Mouse (Mus musculus) stomach, embryonic 16.5 days (tissue): ENCODE results near the gene Enpp1. TPM values are rescaled to one million over a fixed set of nuclear protein-coding genes. Genes with fewer than 3 reads are reported as not detected.

ENCODE experiments used
- ATAC-seq: fragments of 200-750 bp; cut with Nextera tagmentation; 2 replicates; pipeline ENCODE4 v1.8.0; 2017; ENCODE audit warnings: moderate number of reproducible peaks, moderate TSS enrichment; ENCODE audit not compliant: insufficient read depth, low FRiP score
- H3K27ac ChIP-seq: fragments of 300-500 bp; sonication (generic); 2 replicates; pipeline ENCODE4 v1.5.1; 2014; ENCODE audit warnings: low read length
- H3K27me3 ChIP-seq: fragments of 300-500 bp; sonication (generic); 2 replicates; pipeline ENCODE4 v1.6.1; 2014; ENCODE audit warnings: low read length, control low read depth, mixed read lengths; ENCODE audit not compliant: control insufficient read depth, insufficient read depth
- H3K36me3 ChIP-seq: fragments of 300-500 bp; sonication (generic); 2 replicates; pipeline ENCODE4 v1.6.1; 2014; ENCODE audit warnings: low read length; ENCODE audit not compliant: control insufficient read depth, insufficient read depth
- H3K4me1 ChIP-seq: fragments of 300-500 bp; sonication (generic); 2 replicates; pipeline ENCODE4 v1.6.1; 2014; ENCODE audit warnings: low read length, control low read depth, mixed read lengths; ENCODE audit not compliant: control insufficient read depth, insufficient read depth
- H3K4me2 ChIP-seq: fragments of 300-500 bp; sonication (generic); 2 replicates; pipeline ENCODE4 v1.6.1; 2014; ENCODE audit warnings: low read depth, low read length, mixed read lengths
- H3K4me3 ChIP-seq: fragments of 300-500 bp; sonication (generic); replicated peaks from 2 replicates; pipeline ENCODE4 v1.5.1; 2014; ENCODE audit warnings: mild to moderate bottlenecking, low read length
- H3K9ac ChIP-seq: fragments of 300-500 bp; sonication (generic); 2 replicates; pipeline ENCODE4 v1.6.1; 2014; ENCODE audit warnings: low read length
- H3K9me3 ChIP-seq: fragments of 300-500 bp; sonication (generic); replicated peaks from 2 replicates; pipeline ENCODE4 v1.6.1; 2016; ENCODE audit warnings: low read length, control low read depth; ENCODE audit not compliant: control insufficient read depth
- WGBS: fragments of 180-500 bp; shearing (Covaris S2); extraction: QIAGEN DNeasy Blood & Tissue Kit; methylation state at CpG from one replicate; pipeline ENCODE4 v1.1.7; 2014; 5-methylcytosine and 5-hydroxymethylcytosine counted together
- polyA plus RNA-seq: library from polyadenylated mRNA; unstranded; fragments of >200 nt; fragmentation: Nextera tagmentation; extraction: Ambion mirVana; gene quantifications from 2 replicates; pipeline ENCODE4 v1.2.1, GENCODE M21; 2015

Enpp1 gene
- polyA plus RNA-seq, 1 experiment from 2014 or later: 7.1 TPM

GRCm38 (mm10) chr10:24739171-24739570 is 27.2 kb upstream of the Enpp1 start:
- peaks cover 4% of the 10 kb centered on the region for H3K4me1 ChIP-seq
- H3K9me3 ChIP-seq: no peaks in the 10 kb centered on the region
- H3K4me3 ChIP-seq: no peak overlapping the region
- no peak overlapping the region for H3K9ac ChIP-seq
- no peaks in the 10 kb centered on the region for H3K36me3 ChIP-seq
- H3K4me2 ChIP-seq: no peak overlapping the region
- H3K27me3 ChIP-seq: no peaks in the 10 kb centered on the region
- WGBS: 72% methylated on average over 2 of the region's 2 CpGs
- H3K27ac ChIP-seq: no peak overlapping the region
- ATAC-seq: no peak

- Histone ChIP-seq H3K9me3 (no peaks in the 10 kb centered on the region), H3K27me3 (no peaks in the 10 kb centered on the region), H3K4me3 (no peak overlapping the region), H3K36me3 (no peaks in the 10 kb centered on the region), H3K9ac (no peak overlapping the region), H3K4me2 (no peak overlapping the region), H3K4me1 (peaks cover 4% of the 10 kb centered on the region), H3K27ac (no peak overlapping the region)
- WGBS: 70% methylated on average over 2 of the region's 2 CpGs
- ATAC-seq: no peak
Observed at GRCm38 (mm10) chr10:24738456-24738855, 26.5 kb upstream of the Enpp1 start.

DNA sequence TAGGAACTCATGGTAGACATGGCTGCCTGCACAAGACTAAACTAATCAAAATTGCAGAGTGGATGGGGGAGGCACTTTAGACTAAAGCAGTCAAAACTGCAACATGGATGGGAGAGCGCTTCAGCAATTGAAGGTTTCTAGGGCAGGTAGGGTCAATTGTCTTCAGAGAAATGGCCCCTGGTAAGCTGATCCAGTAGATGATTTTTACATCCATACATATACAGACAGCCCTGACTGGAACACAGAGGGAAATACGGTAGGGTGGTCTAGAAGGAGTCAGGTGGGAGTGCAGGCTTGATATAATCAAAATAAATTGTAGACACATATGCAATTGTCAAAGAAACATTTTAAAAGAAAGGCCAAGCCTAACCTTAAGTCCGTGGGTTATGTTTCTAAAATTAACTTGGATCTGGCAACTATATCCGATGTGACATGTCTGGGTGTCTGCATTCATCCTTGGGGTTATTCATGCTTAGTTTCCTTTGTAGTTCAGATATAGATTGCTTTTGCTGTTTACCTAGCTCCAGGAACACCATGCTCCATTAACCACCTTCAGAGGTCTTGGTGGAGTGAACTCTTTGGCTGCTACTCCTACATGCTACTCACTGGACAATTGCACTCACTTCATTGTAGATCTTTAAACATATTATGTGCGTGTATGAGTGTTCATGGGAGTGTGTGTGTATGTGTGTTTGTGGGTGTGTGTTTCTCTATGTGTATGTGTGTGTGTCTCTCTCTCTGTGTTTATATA is 23.2 kb upstream of the Enpp1 start:
- no peaks in the 10 kb centered on the region for H3K4me1 ChIP-seq
- H3K9ac ChIP-seq: no peak overlapping the region
- no peaks in the 10 kb centered on the region for H3K9me3 ChIP-seq
- H3K36me3 ChIP-seq: no peaks in the 10 kb centered on the region
- no peak overlapping the region for H3K4me3 ChIP-seq
- no peak for ATAC-seq
- H3K4me2 ChIP-seq: no peak overlapping the region
- no peaks in the 10 kb centered on the region for H3K27me3 ChIP-seq
- 80% methylated on average over 5 of the region's 5 CpGs for WGBS
- H3K27ac ChIP-seq: no peak overlapping the region

DNA sequence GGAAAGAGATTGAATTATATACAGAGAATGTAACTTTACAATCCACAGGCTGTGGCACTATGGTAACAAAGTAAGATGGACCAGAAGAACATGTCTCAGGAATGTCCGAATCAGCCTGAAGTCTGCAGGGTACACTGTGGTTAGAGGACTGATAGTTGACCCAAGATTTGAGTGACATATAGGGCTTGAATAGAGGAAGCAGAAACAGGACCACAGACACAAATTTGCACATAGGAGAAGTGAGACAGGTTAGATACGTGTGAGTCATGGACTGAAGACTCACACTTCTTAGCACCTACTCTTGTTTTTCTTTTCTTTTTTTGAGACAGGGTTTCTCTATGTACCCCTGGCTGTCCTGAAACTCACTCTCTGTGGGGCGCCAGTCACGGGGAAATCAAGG is 15.5 kb upstream of the Enpp1 start:
- H3K27ac ChIP-seq: no peak overlapping the region
- no peaks in the 10 kb centered on the region for H3K36me3 ChIP-seq
- H3K9ac ChIP-seq: no peak overlapping the region
- ATAC-seq: no peak
- H3K9me3 ChIP-seq: no peaks in the 10 kb centered on the region
- H3K27me3 ChIP-seq: no peaks in the 10 kb centered on the region
- H3K4me1 ChIP-seq: no peaks in the 10 kb centered on the region
- H3K4me2 ChIP-seq: no peak overlapping the region
- no peak overlapping the region for H3K4me3 ChIP-seq
- 83% methylated on average over 4 of the region's 4 CpGs for WGBS

GRCm38 (mm10) chr10:24725197-24725596 is 13.2 kb upstream of the Enpp1 start:
- Histone ChIP-seq H3K9ac (no peak overlapping the region), H3K27me3 (no peaks in the 10 kb centered on the region), H3K9me3 (no peaks in the 10 kb centered on the region), H3K36me3 (no peaks in the 10 kb centered on the region), H3K27ac (no peak overlapping the region), H3K4me2 (no peak overlapping the region), H3K4me3 (no peak overlapping the region), H3K4me1 (no peaks in the 10 kb centered on the region)
- WGBS: 89% methylated on average over 2 of the region's 2 CpGs
- ATAC-seq: no peak

- no peak overlapping the region for H3K9ac ChIP-seq
- 91% methylated on average over 3 of the region's 3 CpGs for WGBS
- no peak for ATAC-seq
Observed at GRCm38 (mm10) chr10:24721841-24722240, 9.9 kb upstream of the Enpp1 start.

DNA sequence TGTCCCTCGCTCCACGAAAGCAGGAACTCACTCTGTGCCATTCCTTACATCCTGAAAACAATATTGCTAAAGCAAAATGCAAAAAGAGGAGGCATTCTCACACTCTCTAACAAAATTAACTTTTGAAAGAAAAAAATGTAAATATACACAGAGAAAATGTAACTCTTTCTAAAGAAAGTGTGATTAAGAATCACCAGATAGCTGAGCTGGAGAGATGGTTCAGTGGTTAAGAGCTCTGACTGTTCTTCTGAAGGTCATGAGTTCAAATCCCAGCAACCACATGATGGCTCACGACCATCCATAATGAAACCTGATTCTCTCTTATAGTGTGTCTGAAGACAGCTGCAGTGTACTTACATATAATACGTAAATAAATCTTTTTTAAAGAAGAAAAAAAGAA is 7.4 kb upstream of the Enpp1 start:
- no peaks in the 10 kb centered on the region for H3K27me3 ChIP-seq
- no peak overlapping the region for H3K27ac ChIP-seq
- H3K4me3 ChIP-seq: no peak overlapping the region
- no peaks in the 10 kb centered on the region for H3K36me3 ChIP-seq
- no peak for ATAC-seq
- H3K4me2 ChIP-seq: no peak overlapping the region
- H3K4me1 ChIP-seq: no peaks in the 10 kb centered on the region
- WGBS: 76% methylated on average over 4 of the region's 4 CpGs
- no peak overlapping the region for H3K9ac ChIP-seq
- no peaks in the 10 kb centered on the region for H3K9me3 ChIP-seq

More at GRCm38 (mm10) chr10:24721841-24722240, 9.9 kb upstream of the Enpp1 start:
- Histone ChIP-seq H3K36me3 (no peaks in the 10 kb centered on the region), H3K9me3 (no peaks in the 10 kb centered on the region), H3K4me3 (no peak overlapping the region), H3K4me1 (no peaks in the 10 kb centered on the region), H3K27ac (no peak overlapping the region), H3K27me3 (no peaks in the 10 kb centered on the region), H3K4me2 (no peak overlapping the region)

- ATAC-seq: no peak
- H3K4me3 ChIP-seq: no peak overlapping the region
- H3K9me3 ChIP-seq: no peaks in the 10 kb centered on the region
- H3K27me3 ChIP-seq: no peaks in the 10 kb centered on the region
- 48% methylated on average over 11 of the region's 11 CpGs for WGBS
- no peak overlapping the region for H3K4me2 ChIP-seq
- no peaks in the 10 kb centered on the region for H3K4me1 ChIP-seq
- no peak overlapping the region for H3K27ac ChIP-seq
- no peak overlapping the region for H3K9ac ChIP-seq
- H3K36me3 ChIP-seq: no peaks in the 10 kb centered on the region
Observed at GRCm38 (mm10) chr10:24718720-24719119, 6.8 kb upstream of the Enpp1 start.

DNA sequence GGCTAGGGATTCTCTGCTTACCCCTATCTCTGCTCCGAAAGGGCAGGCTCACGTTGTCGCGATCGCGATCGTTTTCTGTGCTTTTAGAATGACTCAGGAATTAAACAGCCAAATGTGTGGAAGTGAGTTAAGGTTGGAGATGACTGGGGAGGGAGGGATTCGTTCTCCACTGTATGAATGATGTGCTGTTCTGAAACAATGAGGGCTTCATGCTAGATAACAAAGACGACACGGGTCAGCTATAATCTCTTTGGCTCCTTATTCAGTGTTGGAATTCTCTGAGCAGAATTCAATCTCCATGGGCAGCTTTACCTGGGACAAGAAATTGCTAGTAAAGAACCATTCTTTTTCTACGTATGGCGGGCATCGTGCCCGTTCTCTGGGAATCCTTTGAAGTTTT is 6.1 kb upstream of the Enpp1 start:
- Histone ChIP-seq H3K4me2 (no peak overlapping the region), H3K36me3 (no peaks in the 10 kb centered on the region), H3K27me3 (no peaks in the 10 kb centered on the region), H3K4me1 (no peaks in the 10 kb centered on the region), H3K4me3 (no peak overlapping the region), H3K9ac (no peak overlapping the region), H3K27ac (no peak overlapping the region), H3K9me3 (no peaks in the 10 kb centered on the region)
- whole genome bisulfite sequencing: 59% methylated on average over 14 of the region's 14 CpGs
- no peak for ATAC-seq
